11 mouse cellular contexts compared by ENCODE assay signal in the genomic region with DNA sequence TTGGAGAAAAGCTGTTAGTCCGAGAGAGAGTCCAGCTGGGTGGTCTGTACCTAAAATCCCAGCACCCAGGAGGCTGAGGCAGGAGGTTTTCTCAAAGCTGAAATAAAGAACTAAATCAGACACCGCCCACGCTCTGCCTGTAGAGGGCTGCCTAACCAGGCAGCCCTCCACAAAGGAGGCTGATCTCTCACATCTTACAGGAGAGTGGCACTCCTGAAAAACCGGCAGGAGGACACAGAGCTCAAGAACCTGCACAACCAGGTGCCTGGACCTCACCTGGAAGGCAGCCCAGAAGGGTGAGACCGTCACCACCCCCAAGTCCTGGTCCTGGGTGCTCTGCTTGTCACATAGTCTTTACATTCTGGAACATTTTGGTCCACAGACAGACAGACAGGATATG. TPM values are rescaled to one million over a fixed set of nuclear protein-coding genes. Genes with fewer than 3 reads are reported as not detected.
A peak's percentile ranks its signal among the peaks of the same experiment; 100 is the strongest.
DNase-seq lines count a peak whose midpoint lies in the region; ATAC-seq lines count a peak whose summit lies in the region.
"Had no signal": no experiment of that assay in that cellular context is flagged by ENCODE, and none has a peak within 500 bp of the region (broad histone marks: within the 10 kb centered on the region; RNA-seq: fewer than 3 reads in every experiment).

No protein-coding gene starts in this region.

- H3K27me3 ChIP-seq in forebrain, embryonic 11.5 days (ENCODE audit: control insufficient read depth, insufficient read depth, low read length) = no peaks in the 10 kb centered on the region
- no peaks in the 10 kb centered on the region for H3K27me3 ChIP-seq in forebrain, embryonic 13.5 days
- H3K27me3 ChIP-seq in megakaryocyte, embryonic 14.5 days (replicated peaks) = no peaks in the 10 kb centered on the region

- H3K9me3 ChIP-seq in forebrain, embryonic 11.5 days (ENCODE audit: control insufficient read depth, low read length) = no peaks in the 10 kb centered on the region
- no peaks in the 10 kb centered on the region for H3K9me3 ChIP-seq in forebrain, embryonic 13.5 days (replicated peaks)
- H3K9me3 ChIP-seq in megakaryocyte, embryonic 14.5 days = no peaks in the 10 kb centered on the region

- peak; percentile 42 for DNase-seq in forebrain, embryonic 11.5 days (ENCODE audit: low spot score)
- DNase-seq in induced T-regulatory cell, adult 2 months (ENCODE audit: low read depth) = peak; percentile 66
- DNase-seq in thymus, postnatal 14 days = peak; percentile 50
- no peak for DNase-seq in adipocyte (ENCODE audit: low spot score)
- DNase-seq in ovary, postnatal 10 days (ENCODE audit: low spot score) = no peak
- DNase-seq: kidney, adult 2 months had no signal

- H3K4me2 ChIP-seq in forebrain, embryonic 11.5 days (ENCODE audit: low read depth, low read length, severe bottlenecking) = no peak overlapping the region
- no peak overlapping the region for H3K4me2 ChIP-seq in forebrain, embryonic 13.5 days
- H3K4me2 ChIP-seq: heart, embryonic 11.5 days had no signal

- no peaks in the 10 kb centered on the region; the same call in 1 of the 2 replicates for H3K36me3 ChIP-seq in forebrain, embryonic 11.5 days (ENCODE audit: control insufficient read depth, insufficient read depth, low read length)
- H3K36me3 ChIP-seq in forebrain, embryonic 13.5 days (ENCODE audit: poor library complexity, severe bottlenecking) = peaks cover 34% of the 10 kb centered on the region
- H3K36me3 ChIP-seq in megakaryocyte, embryonic 14.5 days (replicated peaks; ENCODE audit: low read length) = peaks cover 56% of the 10 kb centered on the region

- no peak overlapping the region for H3K9ac ChIP-seq in forebrain, embryonic 11.5 days (ENCODE audit: low read length)
- no peak overlapping the region for H3K9ac ChIP-seq in forebrain, embryonic 13.5 days

- 88% methylated on average over 5 of the region's 5 CpGs for WGBS in forebrain, embryonic 11.5 days
- WGBS in forebrain, embryonic 13.5 days = 91% methylated on average over 5 of the region's 5 CpGs

- no peak overlapping the region for H3K27ac ChIP-seq in forebrain, embryonic 11.5 days (ENCODE audit: low read depth, low read length)
- no peak overlapping the region for H3K27ac ChIP-seq in forebrain, embryonic 13.5 days

- H3K4me1 ChIP-seq in forebrain, embryonic 11.5 days (replicated peaks; ENCODE audit: control insufficient read depth, insufficient read depth, low read length) = peaks cover 5% of the 10 kb centered on the region; the same call in 1 of the 2 replicates
- peaks cover 22% of the 10 kb centered on the region for H3K4me1 ChIP-seq in forebrain, embryonic 13.5 days
- peaks cover 100% of the 10 kb centered on the region for H3K4me1 ChIP-seq in megakaryocyte, embryonic 14.5 days

- no peak for ATAC-seq in forebrain, embryonic 11.5 days (replicated peaks; ENCODE audit: low FRiP score)
- ATAC-seq in forebrain, embryonic 13.5 days = no peak
- no peak for ATAC-seq in megakaryocyte, adult 5-6 weeks (ENCODE audit: poor library complexity, severe bottlenecking)
- ATAC-seq: midbrain, embryonic 16.5 days had no signal

- H3K4me3 ChIP-seq in forebrain, embryonic 11.5 days (ENCODE audit: low read depth, low read length) = no peak overlapping the region
- no peak overlapping the region for H3K4me3 ChIP-seq in forebrain, embryonic 13.5 days
- H3K4me3 ChIP-seq in megakaryocyte, embryonic 14.5 days (replicated peaks) = peak overlapping the region; percentile 73

RNA-seq across cellular contexts. Expression of gene Grk2, which starts 8.2 kb away (rescaled TPM):
- polyA plus RNA-seq in forebrain, embryonic 11.5 days (2014; fragmentation: Nextera tagmentation; extraction: Ambion mirVana) = 18.1 and 19.7 TPM in 2 replicates
- 14.4 and 15.6 TPM in 2 replicates for polyA plus RNA-seq in forebrain, embryonic 13.5 days (2015; fragmentation: Nextera tagmentation; extraction: Ambion mirVana)
- polyA plus RNA-seq in megakaryocyte, embryonic 14.5 days (2012; ENCODE audit: insufficient read depth, low replicate concordance) = 265 and 541 TPM in 2 replicates
- 278 TPM in 2 replicates for total RNA-seq in megakaryocyte, adult 5-6 weeks (2015)
- 231 and 296 TPM in 2 replicates for total RNA-seq in megakaryocyte, adult 5-6 weeks (2017)

RNA-seq across cellular contexts. Expression of gene Ankrd13d, which starts 14.9 kb away (rescaled TPM):
- 9.5 and 12.1 TPM in 2 replicates for polyA plus RNA-seq in forebrain, embryonic 11.5 days (2014; fragmentation: Nextera tagmentation; extraction: Ambion mirVana)
- 14.0 and 15.2 TPM in 2 replicates for polyA plus RNA-seq in forebrain, embryonic 13.5 days (2015; fragmentation: Nextera tagmentation; extraction: Ambion mirVana)
- polyA plus RNA-seq in megakaryocyte, embryonic 14.5 days (2012; ENCODE audit: insufficient read depth, low replicate concordance) = 5.6 TPM in 1 of 2 replicates, not detected in the other
- 6.5 and 7.2 TPM in 2 replicates for total RNA-seq in megakaryocyte, adult 5-6 weeks (2015)
- total RNA-seq in megakaryocyte, adult 5-6 weeks (2017) = 8.7 and 10.5 TPM in 2 replicates

RNA-seq across cellular contexts. Expression of gene Ssh3, which starts 28.9 kb away (rescaled TPM):
- 3.3 and 4.2 TPM in 2 replicates for polyA plus RNA-seq in forebrain, embryonic 11.5 days (2014; fragmentation: Nextera tagmentation; extraction: Ambion mirVana)
- 3.6 and 4.8 TPM in 2 replicates for polyA plus RNA-seq in forebrain, embryonic 13.5 days (2015; fragmentation: Nextera tagmentation; extraction: Ambion mirVana)
- polyA plus RNA-seq in megakaryocyte, embryonic 14.5 days (2012; ENCODE audit: insufficient read depth, low replicate concordance) = 16.5 and 28.6 TPM in 2 replicates
- total RNA-seq in megakaryocyte, adult 5-6 weeks (2015) = 15.9 and 16.5 TPM in 2 replicates
- total RNA-seq in megakaryocyte, adult 5-6 weeks (2017) = 17.2 and 19.8 TPM in 2 replicates

Comparison
In these comparisons a context has a peak if more than half of its experiments do, and no peak if none do; other contexts are left out.
1. DNase-seq: peak in forebrain, embryonic 11.5 days (single experiment), induced T-regulatory cell, adult 2 months (single experiment) and thymus, postnatal 14 days (single experiment); none in adipocyte (single experiment) and ovary, postnatal 10 days (single experiment).
2. RNA of gene Grk2, which starts 8.2 kb away (polyA plus RNA-seq): 265 to 541 TPM in megakaryocyte, embryonic 14.5 days; 18.1 to 19.7 TPM in forebrain, embryonic 11.5 days and 14.4 to 15.6 TPM in forebrain, embryonic 13.5 days; every median in the first group is over 10 times any median in the second.